Mouse (Mus musculus) mouse trophoblast stem cell (cell line): ENCODE data around the gene Tmem274.
"Not testable (repeated sequence)": the region's sequence is repeated elsewhere in the genome, so short reads cannot be mapped to it uniquely, and the experiment has no call there.

Experiments used
- in situ Hi-C, 2 experiments: fragments of 300-500 bp; cut with MseI, MboI; formaldehyde crosslinking; loops; 2 replicates in 1 of 2; 3 replicates in 1 of 2; pipeline ENCODE4 v1.15.1; 2025

The Tmem274 gene

DNA sequence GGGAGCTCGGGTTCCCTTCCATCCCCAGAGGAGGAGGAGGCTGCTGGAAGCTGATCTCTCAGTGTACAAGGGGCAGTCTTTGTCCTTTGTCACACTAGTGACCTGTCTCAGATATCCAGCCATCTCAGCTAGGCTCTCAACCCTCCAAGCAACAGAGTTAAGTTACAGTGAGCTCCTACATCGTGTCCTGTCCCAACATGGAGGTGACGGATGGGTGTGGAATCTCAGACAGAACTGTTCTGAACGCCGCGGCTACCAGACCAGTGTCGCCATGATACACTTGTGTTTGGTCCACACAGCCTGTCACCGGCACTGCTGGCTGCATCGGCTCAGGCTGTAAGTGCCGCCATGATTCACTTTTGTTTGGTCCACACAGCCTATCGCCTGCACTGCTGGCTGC is at the start of gene Tmem274:
TSS of gene Tmem274 (plus strand) at position 301 of the 400 bp plus-strand sequence.
- in situ Hi-C loops = no loop called here

- in situ Hi-C loops = no loop called here
These were observed 47.6 kb upstream of the Tmem274 start for GRCm38 (mm10) chr4:149429592-149429991.

GRCm38 (mm10) chr4:149431887-149432286 is 45.3 kb upstream of the Tmem274 start:
- in situ Hi-C loops = not testable (repeated sequence)

- in situ Hi-C loops = no loop called here
These were observed 36.6 kb upstream of the Tmem274 start for GRCm38 (mm10) chr4:149440576-149440975.

GRCm38 (mm10) chr4:149442436-149442835 is 34.7 kb upstream of the Tmem274 start:
- in situ Hi-C loops = no loop called here

GRCm38 (mm10) chr4:149444465-149444864 is 32.7 kb upstream of the Tmem274 start:
- in situ Hi-C loops = no loop called here

GRCm38 (mm10) chr4:149444964-149445701 is 32.0 kb upstream of the Tmem274 start:
- in situ Hi-C loops = no loop called here

GRCm38 (mm10) chr4:149445868-149446267 is 31.3 kb upstream of the Tmem274 start:
- in situ Hi-C loops = no loop called here

DNA sequence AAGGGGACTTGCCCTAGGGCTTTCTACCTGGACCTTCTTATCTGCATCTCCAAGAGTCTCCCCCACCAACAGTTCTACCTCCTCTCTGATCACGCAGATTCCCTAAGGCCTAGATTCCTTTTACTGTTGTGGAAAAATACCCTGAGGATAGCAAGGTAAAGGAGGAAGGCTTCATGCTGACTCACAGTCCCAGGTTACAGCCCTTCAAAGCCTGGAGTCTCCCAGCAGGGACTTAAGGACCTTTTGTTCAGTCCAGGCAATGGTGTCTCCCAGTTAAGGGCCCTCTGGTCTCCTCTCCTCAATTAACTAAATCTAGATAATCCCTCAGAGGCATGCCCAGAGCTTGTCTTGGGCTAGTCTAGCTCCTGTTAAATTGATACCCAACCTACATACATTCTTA is 30.9 kb upstream of the Tmem274 start:
- in situ Hi-C loops = no loop called here

GRCm38 (mm10) chr4:149450636-149451035 is 26.5 kb upstream of the Tmem274 start:
- in situ Hi-C loops = loop anchor here in 1 of 2 experiments (5.0 to 10.0 kb wide), 2 partner anchors 37 to 94 kb away; partner anchors contain the start of genes Lzic and Nmnat1

- in situ Hi-C loops = loop anchor here in 1 of 2 experiments (5.0 to 10.0 kb wide), 2 partner anchors 34 to 91 kb away; partner anchors contain the start of genes Lzic and Nmnat1
These were observed 23.5 kb upstream of the Tmem274 start for GRCm38 (mm10) chr4:149453656-149454055.

DNA sequence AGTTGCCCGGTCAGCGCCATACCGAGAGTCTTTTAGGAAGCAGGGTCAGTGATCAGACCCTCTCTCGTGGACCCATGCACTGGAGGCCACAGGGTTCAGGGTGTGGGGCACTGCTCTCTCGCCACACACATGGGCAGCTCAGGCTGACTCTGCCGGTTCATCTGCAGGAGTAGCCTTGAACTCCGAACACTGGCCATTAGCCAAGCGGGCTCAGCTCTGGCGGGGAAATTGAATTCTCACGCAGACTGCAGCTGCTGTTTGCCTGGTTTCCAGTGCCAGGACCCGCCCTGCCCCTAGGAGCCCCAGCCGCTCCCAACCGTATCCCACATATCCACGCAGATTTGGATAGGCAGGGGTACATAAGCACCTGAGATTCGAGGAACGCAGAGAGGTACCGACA is 22.9 kb upstream of the Tmem274 start:
- in situ Hi-C loops = loop anchor here in 1 of 2 experiments (5.0 to 10.0 kb wide), 2 partner anchors 33 to 91 kb away; partner anchors contain the start of genes Lzic and Nmnat1

- in situ Hi-C loops = loop anchor here in 1 of 2 experiments (5.0 to 10.0 kb wide), 2 partner anchors 32 to 90 kb away; partner anchors contain the start of genes Lzic and Nmnat1
These were observed 22.3 kb upstream of the Tmem274 start, which contains the start of gene Rbp7 for GRCm38 (mm10) chr4:149454879-149455278. TSS of gene Rbp7 (minus strand) at chr4:149454978.

GRCm38 (mm10) chr4:149457163-149457562 is 20.0 kb upstream of the Tmem274 start:
- in situ Hi-C loops = loop anchor here in 1 of 2 experiments (10.0 kb wide), 1 partner anchor 88 kb away; no protein-coding TSS in a partner anchor

DNA sequence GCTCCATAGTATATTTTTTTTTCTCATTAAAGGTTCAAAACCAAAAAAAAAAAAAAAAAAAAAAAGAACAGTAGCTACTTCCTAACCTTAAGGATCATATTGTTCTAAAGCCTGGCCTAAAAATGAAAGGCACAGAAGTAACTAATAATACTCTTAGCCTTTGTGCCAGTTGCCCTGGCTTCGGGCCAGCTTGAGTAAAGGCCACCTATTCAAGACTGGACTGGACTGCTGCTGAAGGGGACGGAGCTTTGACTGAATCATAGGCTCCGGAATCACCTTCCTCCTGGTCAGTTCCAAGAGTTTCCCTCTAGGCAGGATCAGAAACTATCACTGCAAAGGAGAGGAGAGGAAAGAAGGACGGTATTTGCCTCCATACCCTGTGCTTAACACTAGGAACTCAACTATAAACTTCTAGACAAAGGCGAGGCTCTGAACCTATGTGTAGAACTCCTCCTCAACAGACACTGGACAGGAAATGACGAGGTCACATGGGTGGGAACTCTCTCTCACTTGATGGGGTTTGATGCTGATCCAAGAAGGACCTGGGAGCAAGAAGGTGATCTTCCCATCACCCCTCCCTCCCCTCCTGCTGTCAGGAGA is 19.2 kb upstream of the Tmem274 start:
- in situ Hi-C loops = loop anchor here in 1 of 2 experiments (10.0 kb wide), 1 partner anchor 87 kb away; no protein-coding TSS in a partner anchor

GRCm38 (mm10) chr4:149458526-149458925 is 18.7 kb upstream of the Tmem274 start:
- in situ Hi-C loops = loop anchor here in 1 of 2 experiments (10.0 kb wide), 1 partner anchor 86 kb away; no protein-coding TSS in a partner anchor

DNA sequence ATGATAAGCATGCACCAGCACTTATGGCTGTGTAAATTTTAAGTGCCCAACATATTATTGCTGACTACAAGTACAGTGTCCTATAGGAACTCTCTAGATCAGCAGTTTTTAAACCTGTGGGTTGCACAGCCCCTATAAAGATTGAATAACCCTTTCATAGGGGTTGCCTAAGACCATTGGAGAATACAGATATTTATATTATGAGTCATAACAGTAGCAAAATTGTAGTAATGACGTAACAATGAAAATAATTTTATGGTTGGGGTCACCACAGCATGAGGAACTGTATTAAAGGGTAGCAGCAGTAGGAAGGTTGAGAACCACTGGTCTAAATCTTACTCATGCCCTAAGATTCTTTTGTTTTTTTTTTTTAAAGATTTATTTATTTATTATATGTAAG is 17.8 kb upstream of the Tmem274 start:
- in situ Hi-C loops = loop anchor here in 1 of 2 experiments (10.0 kb wide), 1 partner anchor 85 kb away; no protein-coding TSS in a partner anchor

- in situ Hi-C loops = not testable (repeated sequence)
These were observed 16.7 kb upstream of the Tmem274 start for GRCm38 (mm10) chr4:149460475-149460874.

GRCm38 (mm10) chr4:149461579-149462304 is 15.4 kb upstream of the Tmem274 start:
- in situ Hi-C loops = no loop called here

DNA sequence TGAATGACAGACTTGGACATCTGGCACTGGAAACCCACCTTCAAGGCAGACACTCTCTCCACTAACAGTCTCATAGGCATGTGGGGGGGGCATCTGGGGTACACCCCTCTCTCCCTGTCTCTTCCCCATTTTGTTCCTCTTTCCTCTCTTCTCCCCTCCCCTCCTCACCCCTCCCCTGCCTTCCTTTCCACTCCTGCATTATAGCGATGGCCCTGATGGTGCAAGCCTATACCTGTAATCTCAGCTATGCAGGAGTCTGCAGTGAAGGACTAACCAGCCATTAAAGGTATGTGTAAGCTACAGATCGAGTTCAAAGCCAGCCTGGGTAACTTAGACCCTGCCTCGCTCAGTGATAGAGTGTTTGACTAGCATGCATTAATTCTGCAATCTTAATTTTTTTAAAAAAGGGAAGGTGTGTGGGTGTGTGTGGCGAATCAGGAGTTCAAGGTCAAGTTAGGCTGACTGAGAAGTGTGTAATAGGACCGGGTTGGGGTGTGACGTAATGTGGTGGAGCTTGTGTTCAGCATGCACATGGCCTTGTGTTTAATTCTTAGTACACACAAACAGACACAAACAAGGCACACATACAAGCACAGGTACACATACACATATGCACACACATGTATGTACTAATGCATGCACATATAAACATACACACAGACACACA is 14.7 kb upstream of the Tmem274 start:
- in situ Hi-C loops = no loop called here

GRCm38 (mm10) chr4:149463435-149463950 is 13.7 kb upstream of the Tmem274 start:
- in situ Hi-C loops = no loop called here
